In the genomic region with DNA sequence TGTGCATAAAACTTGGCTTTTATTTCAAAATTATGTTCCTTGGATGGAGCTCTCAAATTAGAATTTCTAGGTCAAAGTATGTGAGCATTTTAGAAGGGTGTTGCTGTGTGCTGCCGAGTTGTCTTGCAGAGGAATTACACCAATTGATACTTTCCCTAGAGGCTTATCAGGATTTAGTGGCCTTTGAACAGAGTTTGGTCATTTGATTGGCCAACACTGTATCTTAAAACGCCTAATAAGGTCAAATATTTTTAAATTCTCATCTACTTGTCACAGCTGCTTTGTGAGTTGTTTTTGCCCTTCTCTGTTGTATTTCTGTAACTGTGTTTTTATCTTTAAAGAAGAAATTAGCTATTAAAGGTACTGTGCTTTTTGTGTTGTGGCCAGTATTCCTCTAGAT, we compare ENCODE assay signal across 19 mouse cellular contexts. TPM values are rescaled to one million over a fixed set of nuclear protein-coding genes. Genes with fewer than 3 reads are reported as not detected.
DNase-seq lines count a peak whose midpoint lies in the region; ATAC-seq and TF ChIP-seq lines count a peak whose summit lies in the region.
"Had no signal": no experiment of that assay in that cellular context is flagged by ENCODE, and none has a peak within 500 bp of the region (broad histone marks: within the 10 kb centered on the region; RNA-seq: fewer than 3 reads in every experiment).

No protein-coding gene starts in this region.

- H3K4me2 ChIP-seq in liver, embryonic 11.5 days: no peak overlapping the region

- H3K4me3 ChIP-seq in liver, adult 2 months (ENCODE audit: insufficient read depth, low read depth, low read length): no peak overlapping the region
- H3K4me3 ChIP-seq in liver, embryonic 11.5 days (ENCODE audit: low read depth, low read length): no peak overlapping the region

- WGBS in liver, adult 2 months: 17% methylated on average over 2 of the region's 2 CpGs
- 64% methylated on average over 2 of the region's 2 CpGs for WGBS in liver, embryonic 11.5 days

- no peaks in the 10 kb centered on the region for H3K27me3 ChIP-seq in liver, adult 2 months (ENCODE audit: control insufficient read depth, insufficient read depth, low read length)
- no peaks in the 10 kb centered on the region for H3K27me3 ChIP-seq in liver, embryonic 11.5 days (replicated peaks; ENCODE audit: control insufficient read depth, insufficient read depth, low read length)
- H3K27me3 ChIP-seq: CH12.LX, Patski had no signal

- H3K36me3 ChIP-seq in liver, adult 2 months (ENCODE audit: control insufficient read depth, insufficient read depth, low read length): no peaks in the 10 kb centered on the region
- no peaks in the 10 kb centered on the region for H3K36me3 ChIP-seq in liver, embryonic 11.5 days (ENCODE audit: control insufficient read depth, insufficient read depth, low read length)
- H3K36me3 ChIP-seq: G1E had no signal

- intact Hi-C loops in heart, postnatal 10 days (cut with DNase I): no loop called here

- H3K27ac ChIP-seq in liver, adult 2 months (replicated peaks; ENCODE audit: insufficient read depth, low read depth, low read length): no peak overlapping the region
- H3K27ac ChIP-seq in liver, embryonic 11.5 days (ENCODE audit: low read depth, low read length): no peak overlapping the region

- H3K4me1 ChIP-seq in liver, adult 2 months (ENCODE audit: control insufficient read depth, insufficient read depth, low read length): peaks cover 6% of the 10 kb centered on the region; the same call in 1 of the 2 replicates
- no peaks in the 10 kb centered on the region; the same call in 1 of the 2 replicates for H3K4me1 ChIP-seq in liver, embryonic 11.5 days (replicated peaks; ENCODE audit: control insufficient read depth, insufficient read depth, low read length)

- peaks cover 26% of the 10 kb centered on the region for H3K79me2 ChIP-seq in liver, adult 2 months (ENCODE audit: control insufficient read depth, insufficient read depth, low read length)

- peak; percentile 17 for DNase-seq in heart, adult 11 months
- DNase-seq in heart, postnatal 10 days: no peak
- peak; percentile 86 for DNase-seq in liver, adult 2 months (ENCODE audit: extremely low read depth, low read depth, low spot score)
- DNase-seq in liver, embryonic 11.5 days (ENCODE audit: low spot score): no peak
- DNase-seq: adrenal gland, adult 2 months; adrenal gland, adult 8-10 months; adrenal gland, postnatal 10 days; adrenal gland, postnatal 14 days; adrenal gland, postnatal 25 days; adrenal gland, postnatal 36 days; B cell, adult 2 months; cerebellum, adult 11 months; cerebellum, adult 18-20 months had no signal

- H3K9ac ChIP-seq in liver, adult 2 months (ENCODE audit: low read depth, low read length): no peak overlapping the region
- H3K9ac ChIP-seq in liver, embryonic 11.5 days (ENCODE audit: low read depth, low read length): no peak overlapping the region

- TF ChIP-seq POLR2A in liver, adult 2 months (IDR thresholded peaks at IDR 0.05; ENCODE audit: extremely low read depth, insufficient read depth, low read length): no peak

- TF ChIP-seq CTCF in liver, adult 2 months (IDR thresholded peaks at IDR 0.05; ENCODE audit: low read depth, low read length): no peak

- no peaks in the 10 kb centered on the region for H3K9me3 ChIP-seq in liver, embryonic 11.5 days (ENCODE audit: control insufficient read depth, low read length)
- H3K9me3 ChIP-seq: G1E had no signal

- no peak for ATAC-seq in liver, embryonic 11.5 days (replicated peaks; ENCODE audit: low FRiP score)
- ATAC-seq: activated CD4-positive, CD25-positive, alpha-beta regulatory T cell, adult 4 months; CD4-positive, CD25-positive, alpha-beta regulatory T cell, adult 4 months; Patski had no signal

RNA-seq across cellular contexts. Expression of a gene that starts 32.4 kb away (rescaled TPM):
- total RNA-seq in heart, postnatal 10 days (2021): 10 to 100 TPM; 12.6 to 17.4 TPM
- 14.7 and 16.8 TPM in 2 replicates for total RNA-seq in liver, adult 2 months (2014; rRNA removed)
- 12.7 and 13.3 TPM in 2 replicates for polyA plus RNA-seq in liver, adult 2 months (2012; rRNA removed)
- polyA plus RNA-seq in liver, embryonic 11.5 days (2014; fragmentation: Nextera tagmentation; extraction: Ambion mirVana): 3.1 TPM in 2 replicates
- total RNA-seq: CH12.LX, MEL had no signal
- polyA plus RNA-seq: G1E had no signal

Comparison
In these comparisons a context has a peak if more than half of its experiments do, and no peak if none do; other contexts are left out.
1. DNase-seq: peak in heart, adult 11 months (single experiment) and liver, adult 2 months (single experiment); none in heart, postnatal 10 days (0 of 2) and liver, embryonic 11.5 days (single experiment).